Mouse (Mus musculus): ENCODE measurements at regions not wholly inside any gene's neighbourhood (a gene's known extent, or its start where the extent isn't known, plus 50 kb on each side); places are given as distances from the start of the nearest gene placed in this dataset.

DNA sequence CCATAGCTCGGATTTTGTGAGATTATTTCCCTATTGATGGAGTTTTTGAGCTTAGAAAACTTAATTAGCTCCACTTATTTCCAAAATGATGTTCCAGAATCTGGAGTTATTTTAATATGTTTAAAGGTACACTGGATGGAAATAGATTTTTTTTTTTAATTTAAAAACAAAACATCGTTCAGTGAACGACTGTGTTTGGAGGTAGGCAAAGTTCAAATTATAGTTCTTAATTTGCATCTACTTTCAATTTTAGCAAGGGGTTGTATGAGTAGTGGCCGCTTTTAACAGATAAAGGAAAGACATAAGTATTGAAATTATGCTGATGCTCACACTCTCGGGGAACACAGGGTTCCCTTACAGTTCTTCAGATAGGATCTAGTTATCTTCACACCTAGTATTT, 284.6 kb upstream of the Adgrl2 start:
- CTCF ChIA-PET = interaction anchor here (0.7 kb wide), 1 partner anchor 14 kb away, joined by 3 read pairs; no protein-coding TSS in a partner anchor

GRCm38 (mm10) chr3:149273993-149274692, 283.8 kb upstream of the Adgrl2 start:
- CTCF ChIA-PET = no interaction called here

GRCm38 (mm10) chr3:149270459-149270858, 280.1 kb upstream of the Adgrl2 start:
- CTCF ChIA-PET = no interaction called here

GRCm38 (mm10) chr3:149262332-149262970, 272.1 kb upstream of the Adgrl2 start:
- CTCF ChIA-PET = no interaction called here

DNA sequence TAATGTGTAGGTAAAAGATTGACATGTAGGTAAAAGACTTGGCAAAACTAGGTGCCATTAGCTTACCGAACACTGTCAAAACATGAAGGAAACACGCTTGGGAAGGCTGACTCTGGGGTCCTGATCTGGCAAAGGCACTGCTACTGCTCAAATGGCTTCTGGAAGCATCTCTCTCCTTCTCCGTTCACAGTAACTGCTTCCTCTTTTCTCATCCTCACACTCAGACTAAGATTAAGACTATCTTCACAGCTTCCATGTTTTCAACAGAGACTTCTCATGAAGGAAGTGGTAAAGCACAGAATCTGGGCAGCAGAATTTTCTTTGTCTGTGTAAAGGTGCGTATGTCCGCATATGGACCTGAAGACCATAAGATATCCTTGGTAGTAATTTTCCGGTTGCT, 271.4 kb upstream of the Adgrl2 start:
- CTCF ChIA-PET = no interaction called here

DNA sequence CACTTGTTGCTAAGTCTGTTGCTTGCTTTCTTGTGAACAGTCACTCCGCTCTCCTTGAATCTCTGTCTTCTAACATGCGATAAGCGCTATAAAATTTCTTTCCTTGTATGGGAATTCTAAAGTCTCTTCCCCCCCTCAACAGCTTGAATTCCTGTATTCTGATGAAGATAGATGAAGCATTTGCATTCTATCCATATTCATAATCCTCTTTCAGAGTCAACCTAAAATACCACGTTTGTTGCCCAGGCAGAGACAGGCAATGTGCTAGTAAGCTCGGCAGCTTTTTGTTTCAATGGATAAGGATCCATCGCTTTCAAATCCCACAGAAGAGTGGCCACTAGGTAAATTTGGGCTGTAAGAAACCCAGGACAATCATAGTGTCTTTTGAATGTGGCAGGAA, 268.5 kb upstream of the Adgrl2 start:
- CTCF ChIA-PET = no interaction called here

- CTCF ChIA-PET = no interaction called here
Observed at GRCm38 (mm10) chr3:149256891-149257290, 266.5 kb upstream of the Adgrl2 start.

GRCm38 (mm10) chr3:149253080-149253479, 262.7 kb upstream of the Adgrl2 start:
- CTCF ChIA-PET = no interaction called here

GRCm38 (mm10) chr3:149252144-149252543, 261.8 kb upstream of the Adgrl2 start:
- CTCF ChIA-PET = no interaction called here

DNA sequence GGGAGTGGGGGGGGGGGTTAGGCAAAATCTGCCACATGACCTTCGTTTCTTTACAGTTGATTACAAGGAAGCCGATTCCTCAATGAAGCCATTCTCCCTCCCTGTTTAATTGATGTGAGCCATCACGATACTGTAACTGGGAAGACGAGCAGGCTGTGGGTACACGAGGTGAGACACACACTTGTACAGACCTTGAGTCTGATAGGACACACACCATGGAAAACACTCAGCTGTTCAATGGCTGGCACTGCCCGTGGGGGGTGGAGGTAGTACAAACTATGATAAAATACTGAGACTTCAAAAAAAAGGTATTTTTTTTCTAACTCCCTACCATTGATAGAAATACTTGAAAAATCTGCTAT, 257.3 kb upstream of the Adgrl2 start:
- CTCF ChIA-PET = no interaction called here

DNA sequence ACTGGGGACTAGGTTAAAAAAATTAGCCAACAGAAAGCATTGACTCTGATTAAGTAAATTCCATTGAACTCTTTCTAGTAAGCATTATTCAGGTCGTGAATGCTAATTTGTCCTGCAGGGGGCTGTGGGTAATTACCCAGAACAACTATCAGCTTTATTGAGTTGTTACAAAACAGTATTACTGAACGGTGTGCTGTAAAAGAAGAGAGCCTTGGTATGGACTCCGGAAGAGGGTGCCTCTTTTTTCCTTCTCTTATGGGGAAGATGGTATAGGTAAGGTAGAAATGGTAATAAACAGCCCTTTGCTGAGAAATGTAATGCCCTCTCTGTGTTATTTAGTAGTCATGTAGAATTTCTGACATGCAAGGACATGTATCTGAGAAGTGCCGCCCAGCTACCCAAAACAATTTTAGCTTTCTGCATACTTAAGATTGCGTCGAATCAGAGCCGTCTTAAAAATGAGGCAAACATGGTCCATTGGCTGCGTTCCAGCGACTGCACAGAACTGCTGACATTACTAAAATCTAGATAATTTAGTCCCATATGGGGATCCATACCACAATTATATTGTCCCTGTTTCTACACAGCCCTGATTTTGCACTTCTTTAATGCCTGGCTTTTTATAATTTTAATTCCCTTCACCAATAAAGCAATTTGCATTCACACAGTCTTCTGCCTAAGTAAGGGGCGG, 256.7 kb upstream of the Adgrl2 start:
- CTCF ChIA-PET = no interaction called here

- CTCF ChIA-PET = no interaction called here
Observed at GRCm38 (mm10) chr3:149239664-149240063, 249.3 kb upstream of the Adgrl2 start.

DNA sequence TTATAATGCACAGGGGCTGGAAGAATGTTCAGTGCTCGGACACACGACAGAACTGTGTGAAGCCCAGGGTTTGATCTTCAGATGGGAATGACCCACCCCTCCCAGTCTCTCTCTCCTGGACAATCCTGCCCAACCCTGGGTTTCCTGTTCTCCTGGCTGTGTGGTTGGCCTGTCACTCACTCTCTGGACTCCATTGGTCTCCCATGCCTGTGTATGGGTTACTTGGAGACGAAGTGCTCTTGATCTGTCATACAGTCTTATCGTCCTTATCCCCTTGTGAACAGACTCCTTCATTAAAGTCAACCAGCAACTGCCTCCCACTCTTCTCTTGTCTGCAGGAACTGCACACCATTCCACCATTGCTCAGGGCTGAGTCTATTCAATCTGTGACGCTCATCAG, 247.7 kb upstream of the Adgrl2 start:
- CTCF ChIA-PET = no interaction called here

- CTCF ChIA-PET = no interaction called here
Observed at GRCm38 (mm10) chr3:149235183-149235582, 244.8 kb upstream of the Adgrl2 start.

GRCm38 (mm10) chr3:149233691-149234131, 243.4 kb upstream of the Adgrl2 start:
- CTCF ChIA-PET = no interaction called here

DNA sequence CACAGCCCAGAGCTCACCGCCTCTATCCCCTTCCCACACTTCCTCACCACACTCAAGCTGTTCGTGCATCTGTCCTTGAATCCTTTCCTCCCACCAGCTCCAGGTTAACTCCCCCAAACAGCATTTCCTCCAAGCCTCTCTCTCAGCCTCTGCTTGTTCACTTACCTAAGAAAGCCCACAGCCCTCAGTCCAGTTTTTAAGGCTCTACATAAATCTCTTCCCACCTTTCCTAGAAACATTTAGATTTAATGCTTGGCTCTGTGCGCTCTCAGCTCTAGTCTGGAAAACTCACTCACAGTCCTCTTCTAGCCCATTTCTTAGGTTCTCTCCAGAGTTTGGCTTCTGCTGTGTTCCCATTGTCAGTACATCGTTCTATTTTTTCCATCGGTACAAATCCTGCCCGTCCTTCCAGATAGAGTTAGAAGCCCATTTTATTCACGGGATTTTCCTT, 242.9 kb upstream of the Adgrl2 start:
- CTCF ChIA-PET = no interaction called here

DNA sequence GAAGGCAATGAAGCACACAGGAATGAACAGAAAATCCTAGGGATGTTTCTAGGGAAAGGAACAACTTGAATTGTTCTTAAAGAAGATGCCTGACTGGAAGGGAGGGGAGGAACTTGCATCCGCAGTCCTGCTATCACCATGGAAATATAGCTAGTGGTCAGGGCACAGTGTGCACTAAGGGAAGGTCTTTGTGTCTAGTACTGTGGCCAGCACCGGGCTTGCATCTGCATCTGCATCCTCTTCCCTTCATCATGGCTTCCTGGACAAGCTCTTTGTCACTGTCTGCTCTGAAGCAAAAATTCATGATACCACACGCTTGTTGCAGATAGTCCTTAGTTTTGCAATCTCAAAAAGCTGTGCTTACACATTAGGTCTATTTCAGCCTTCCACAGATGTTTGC, 241.0 kb upstream of the Adgrl2 start:
- CTCF ChIA-PET = no interaction called here

GRCm38 (mm10) chr3:149227556-149227955, 237.2 kb upstream of the Adgrl2 start:
- CTCF ChIA-PET = no interaction called here

DNA sequence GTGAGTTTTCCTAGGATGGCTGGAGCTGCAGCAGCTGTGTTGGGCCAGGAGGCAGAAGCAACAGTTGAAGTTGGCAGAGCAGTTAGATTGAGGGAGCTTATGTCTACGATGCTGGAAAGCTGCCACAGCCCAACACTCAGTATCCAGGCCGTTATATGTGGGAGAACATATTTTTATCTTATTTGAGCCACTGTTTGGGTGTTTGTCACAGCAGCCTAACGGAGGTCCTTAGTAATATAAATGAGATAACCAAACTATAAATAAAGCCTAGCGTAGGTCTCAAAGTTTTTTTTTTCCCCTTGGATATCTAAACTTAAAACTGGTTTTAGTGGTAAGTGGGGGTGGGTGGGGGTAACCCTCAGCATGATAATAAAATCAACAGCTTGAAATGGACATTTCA, 236.4 kb upstream of the Adgrl2 start:
- CTCF ChIA-PET = no interaction called here

DNA sequence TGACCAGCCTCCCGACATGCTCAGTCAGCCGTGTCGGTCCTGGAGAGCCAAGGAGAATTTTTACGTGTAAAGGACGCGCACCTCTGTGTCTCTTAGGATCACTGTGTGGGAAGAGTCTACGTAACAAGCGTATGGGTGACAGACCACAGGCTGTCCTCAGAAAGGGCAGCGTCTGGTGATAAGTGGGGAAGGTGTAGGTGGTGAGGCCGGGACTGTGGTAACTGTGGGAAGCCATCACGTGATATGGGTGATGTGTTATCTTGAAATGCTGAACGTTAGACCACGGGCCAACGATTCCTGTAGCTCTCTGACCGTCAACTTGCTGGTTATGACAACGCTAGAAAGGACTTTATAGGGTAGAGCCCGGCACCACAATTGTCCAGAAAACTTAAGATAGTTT, 235.3 kb upstream of the Adgrl2 start:
- CTCF ChIA-PET = no interaction called here

- CTCF ChIA-PET = no interaction called here
Observed at GRCm38 (mm10) chr3:149224271-149224670, 233.9 kb upstream of the Adgrl2 start.

DNA sequence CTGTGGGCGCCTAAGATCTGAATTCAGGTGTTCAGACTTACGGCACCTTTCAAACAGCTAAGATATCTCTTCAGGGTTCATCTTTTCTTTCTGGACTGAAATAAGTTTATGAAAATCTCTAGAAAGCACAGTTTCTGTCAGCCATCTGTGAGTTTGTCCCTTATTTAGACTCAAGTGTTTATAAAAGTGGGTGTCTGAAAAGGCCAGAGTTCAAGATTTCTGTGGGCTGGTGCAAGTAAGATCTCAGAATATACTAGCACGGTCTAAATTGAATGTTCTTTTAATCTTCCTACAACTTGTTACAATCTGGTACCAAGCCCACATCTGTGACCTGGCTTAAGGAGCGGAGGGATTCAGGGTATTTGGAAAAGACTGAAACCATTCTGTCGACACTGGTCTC, 233.4 kb upstream of the Adgrl2 start:
- CTCF ChIA-PET = no interaction called here

GRCm38 (mm10) chr3:149220958-149221357, 230.6 kb upstream of the Adgrl2 start:
- CTCF ChIA-PET = no interaction called here

Measured in spleen, embryonic (tissue).